Mouse (Mus musculus): ENCODE data around the gene Gli1.

Gli1 gene

DNA sequence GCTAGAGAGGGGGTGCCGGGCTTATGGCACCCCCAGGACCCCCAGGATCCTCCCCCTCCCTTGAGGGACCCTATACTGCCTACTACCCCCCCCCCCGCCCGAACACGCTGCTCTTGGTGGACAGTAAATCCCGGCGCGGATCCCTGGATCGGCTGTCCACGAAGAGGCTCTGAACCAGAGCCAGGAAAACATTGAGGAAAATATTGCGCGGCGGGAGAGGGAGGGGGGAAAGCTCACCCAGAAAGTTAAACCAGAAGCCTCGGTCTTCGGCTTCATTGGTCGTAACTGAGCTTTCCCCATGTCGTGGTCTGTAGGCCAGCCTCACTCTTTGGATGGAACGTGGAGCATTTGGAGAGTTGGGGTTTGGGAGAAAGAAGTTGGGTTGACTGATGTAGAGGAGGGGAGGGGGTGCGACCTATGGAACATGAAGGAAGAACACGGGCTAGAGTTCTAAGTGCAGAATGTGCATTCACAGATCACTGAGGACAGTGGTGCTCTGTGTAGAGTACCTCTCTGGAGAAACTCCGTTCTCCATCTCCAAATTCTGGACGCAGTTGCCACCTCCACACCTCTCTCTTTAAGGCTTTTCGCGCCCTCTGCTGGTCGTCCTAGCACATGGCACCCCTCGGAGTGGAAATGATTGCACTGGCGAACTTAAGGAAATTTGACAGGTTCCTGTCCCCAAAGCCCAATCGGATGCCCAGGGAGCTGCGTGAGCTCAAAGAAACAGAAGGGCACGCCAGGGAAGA lies at the start of gene Gli1:
TSS of gene Gli1 (minus strand) at position 84 of the 749 bp plus-strand sequence.
- DNase-seq, result peak; percentile 76

DNA sequence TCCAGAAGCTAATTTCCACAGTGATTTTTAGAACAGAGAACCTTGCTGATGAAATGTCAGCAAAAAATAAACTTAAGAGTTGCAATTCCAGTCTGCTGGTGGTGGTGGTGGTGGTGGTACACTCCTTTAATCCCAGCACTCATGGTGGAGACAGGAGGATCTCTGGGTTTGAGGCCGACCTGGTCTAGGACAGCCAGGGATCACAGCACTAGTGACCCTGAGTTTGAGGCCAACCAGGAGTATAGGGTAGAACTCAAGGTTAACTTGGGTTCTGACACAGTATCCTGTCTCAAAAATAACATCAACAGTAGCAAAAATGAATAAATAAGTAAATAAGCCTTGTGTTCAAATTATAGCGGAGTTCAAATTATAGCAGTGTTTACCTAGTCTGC lies 40.0 kb upstream of the Gli1 start:
- DNase-seq, result no peak

DNA sequence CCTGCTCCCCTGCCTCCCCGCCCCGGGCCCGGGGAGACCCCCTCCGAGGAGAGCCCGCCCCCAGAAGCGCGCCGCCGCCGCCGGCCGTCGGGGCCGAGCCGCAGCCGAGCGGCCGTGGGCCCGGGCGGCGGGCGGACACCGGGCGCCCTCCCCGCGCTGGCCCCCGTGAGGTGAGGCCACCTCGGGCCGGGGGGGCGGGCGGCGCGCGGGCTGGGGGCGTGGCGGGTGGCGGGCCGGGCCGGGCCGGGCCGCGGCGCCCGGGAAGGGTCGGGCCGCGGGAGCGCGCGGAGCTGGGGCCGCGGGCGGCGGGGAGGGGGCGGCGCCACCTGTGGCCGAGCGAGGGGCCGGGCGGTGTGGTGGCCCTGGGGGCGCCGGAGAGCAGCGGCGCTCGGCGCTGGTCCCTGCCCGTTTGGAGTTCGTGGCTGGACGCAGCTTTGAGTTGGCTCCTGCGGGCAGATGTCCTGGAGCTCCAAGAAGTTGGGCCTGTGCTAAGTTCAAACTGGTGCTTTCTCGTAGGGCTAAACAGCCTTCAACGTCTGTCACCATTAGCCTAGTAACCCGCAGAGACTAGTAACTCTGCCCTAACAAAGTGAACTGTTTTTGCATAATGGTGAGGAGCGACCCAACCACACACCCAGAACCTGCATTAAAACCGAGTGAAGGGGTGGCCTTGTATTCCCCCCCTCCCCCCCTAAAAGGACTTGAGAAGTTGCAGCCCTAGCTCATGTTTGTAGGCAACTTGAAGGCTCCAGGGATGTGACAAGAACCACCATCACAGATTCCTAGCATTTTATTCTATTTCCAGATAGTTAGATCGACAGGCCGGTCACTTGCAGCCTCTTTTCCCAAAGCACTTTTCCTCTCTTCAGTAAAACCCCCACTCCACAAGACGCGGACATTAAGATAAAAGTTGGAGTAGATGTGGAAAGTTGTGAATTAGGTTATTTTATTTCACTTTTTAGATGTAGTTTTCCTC lies 39.3 kb upstream of the Gli1 start:
- peak; percentile 49 for DNase-seq

DNA sequence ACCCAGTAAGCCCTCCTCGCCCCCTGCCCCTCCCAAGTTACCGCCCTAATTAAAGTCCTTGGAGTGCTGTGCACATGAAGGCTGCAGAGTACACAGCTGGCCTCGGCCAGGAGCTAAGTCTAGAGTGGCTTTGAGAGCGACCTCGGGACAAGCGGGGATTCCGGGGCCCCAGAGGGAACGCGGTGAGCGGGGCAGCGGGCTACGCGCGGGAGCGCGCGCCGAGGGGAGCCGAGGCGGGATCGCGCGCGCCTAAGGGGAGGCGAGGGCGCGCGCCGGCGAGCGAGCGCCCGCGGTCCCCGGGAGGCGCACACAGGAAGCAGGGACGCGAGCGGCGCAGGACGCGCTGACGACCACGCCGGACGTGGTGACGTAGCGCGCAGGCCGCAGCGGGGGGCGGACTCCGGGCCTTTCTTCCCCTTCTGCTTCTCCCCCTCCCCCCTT lies 38.5 kb upstream of the Gli1 start, which contains the start of gene R3hdm2:
TSS of gene R3hdm2 (plus strand) at position 77 of the 441 bp plus-strand sequence.
- DNase-seq, result peak; percentile 92

DNA sequence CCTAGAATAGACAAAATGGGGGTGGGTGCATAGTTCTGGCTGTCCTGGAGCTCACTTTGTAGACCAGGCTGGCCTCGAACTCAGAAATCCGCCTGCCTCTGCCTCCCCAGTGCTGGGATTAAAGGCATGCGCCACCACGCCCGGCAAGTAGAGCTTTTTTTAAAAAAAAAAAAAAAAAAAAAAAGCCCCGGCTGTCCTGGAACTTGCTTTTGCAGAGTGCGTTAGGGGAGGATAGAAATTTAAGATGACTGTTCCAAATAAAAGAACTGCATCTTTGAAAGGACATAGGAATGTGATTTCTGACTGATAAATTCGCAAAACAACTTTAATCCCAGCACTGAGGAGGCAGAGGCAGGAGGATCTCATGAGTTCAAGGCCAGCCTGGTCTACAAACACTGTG lies 37.9 kb upstream of the Gli1 start:
- DNase-seq, result no peak

DNA sequence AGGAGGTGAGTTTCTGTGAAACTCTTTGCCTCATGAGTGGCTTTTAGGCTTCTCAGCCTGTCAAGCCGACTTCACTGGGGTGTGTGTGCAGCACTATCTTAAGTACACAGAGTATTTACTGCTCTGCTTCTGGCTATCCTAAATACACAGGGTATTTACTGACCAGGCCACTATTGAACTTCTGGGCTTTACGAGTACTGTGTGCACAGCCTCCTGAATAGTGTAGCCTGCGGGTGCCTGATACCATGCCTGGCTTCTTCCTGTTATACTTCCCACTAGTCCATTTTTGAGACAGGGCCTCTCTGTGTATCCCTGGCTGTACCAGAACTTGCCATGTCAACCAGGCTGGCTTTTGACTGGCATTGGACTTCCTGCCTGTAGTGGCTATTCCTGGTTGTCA lies 35.9 kb upstream of the Gli1 start:
- DNase-seq, result no peak

DNA sequence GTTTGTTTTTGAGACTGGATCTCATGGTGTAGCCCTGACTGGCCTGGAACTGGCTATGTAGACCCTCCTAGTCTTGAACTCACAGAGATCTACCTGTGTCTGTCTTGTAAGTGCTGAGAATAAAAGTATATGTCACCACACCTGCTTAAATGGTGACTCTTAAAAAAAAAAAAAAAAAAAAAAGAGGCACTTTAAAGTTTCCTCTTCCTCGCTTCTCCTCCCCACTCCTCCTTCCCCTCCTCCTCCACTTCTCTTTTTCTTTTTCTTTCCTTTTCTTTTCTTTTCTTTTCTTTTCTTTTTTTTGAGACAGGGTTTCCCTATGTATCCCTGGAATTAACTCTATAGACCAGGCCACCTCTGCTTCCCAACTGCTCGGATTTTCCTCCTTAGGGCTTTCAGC lies 29.2 kb upstream of the Gli1 start:
- no peak for DNase-seq

DNA sequence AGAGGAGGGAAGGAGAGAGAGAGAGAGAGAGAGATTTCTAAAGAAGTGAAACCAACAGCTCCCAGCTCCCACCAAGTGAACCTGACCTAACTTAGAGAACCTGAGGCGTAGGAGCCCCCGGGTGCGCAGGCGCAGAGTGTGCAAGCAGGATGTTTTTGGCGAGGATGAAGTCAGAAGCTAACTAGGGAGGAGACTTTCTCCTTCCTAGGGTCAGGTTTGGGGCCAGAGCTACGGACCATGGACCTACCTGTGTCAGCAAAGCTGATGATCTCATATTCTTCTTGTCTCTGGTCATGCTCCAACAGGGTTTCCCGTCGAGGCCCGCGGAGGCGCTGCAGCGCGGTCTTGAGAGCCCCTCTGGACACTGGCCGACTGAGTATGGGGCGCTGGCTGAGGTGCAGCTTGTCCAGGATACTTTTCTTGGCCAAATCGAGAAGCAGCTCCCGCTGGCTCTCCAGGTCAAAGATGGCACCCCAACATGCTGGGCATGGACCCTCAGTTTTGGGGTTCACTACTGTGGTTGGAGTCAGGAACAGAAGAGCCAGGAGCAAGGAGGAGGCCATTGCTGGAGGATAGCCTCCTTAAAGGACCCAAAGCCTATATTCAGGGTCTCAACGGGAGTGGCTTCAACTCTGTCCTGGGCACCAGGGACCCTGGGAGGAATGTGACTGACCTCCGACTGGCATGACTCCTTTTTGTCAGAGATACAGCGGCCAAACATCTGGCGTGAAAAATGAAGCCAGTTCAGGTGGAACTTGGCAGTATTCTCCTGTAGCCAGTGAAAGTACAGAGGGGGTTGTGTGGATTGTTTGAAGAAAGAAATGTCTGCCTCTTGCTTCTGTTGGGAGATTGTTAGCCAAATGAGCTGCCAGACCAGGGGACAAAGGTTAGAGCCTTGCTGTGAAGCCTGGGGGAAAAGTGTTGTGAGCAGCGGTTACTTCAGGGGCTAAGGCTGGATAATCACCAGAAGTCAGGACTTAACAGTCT lies 28.4 kb upstream of the Gli1 start, which contains the start of gene Inhbc:
TSS of gene Inhbc (minus strand) at position 598 of the 987 bp plus-strand sequence.
- DNase-seq, result no peak

DNA sequence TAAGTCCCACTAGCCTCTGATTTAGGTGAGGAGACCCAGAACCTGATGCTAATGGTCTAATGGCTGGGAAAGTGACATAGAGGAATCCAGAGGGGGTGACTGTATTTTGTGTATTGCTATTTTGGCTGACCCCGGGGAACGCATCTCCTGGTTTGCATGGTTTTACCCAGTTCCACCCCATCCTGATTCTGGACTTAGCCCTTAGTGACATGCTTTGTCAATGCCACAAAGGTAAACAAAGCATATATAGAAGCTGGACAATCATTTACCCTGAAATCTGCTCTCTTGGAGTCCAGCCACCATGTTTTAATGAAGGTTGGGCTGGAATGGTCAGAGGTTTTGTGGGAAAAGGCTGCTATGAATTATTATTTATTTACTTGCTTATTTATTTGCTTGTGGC lies 26.5 kb upstream of the Gli1 start:
- DNase-seq, result no peak

DNA sequence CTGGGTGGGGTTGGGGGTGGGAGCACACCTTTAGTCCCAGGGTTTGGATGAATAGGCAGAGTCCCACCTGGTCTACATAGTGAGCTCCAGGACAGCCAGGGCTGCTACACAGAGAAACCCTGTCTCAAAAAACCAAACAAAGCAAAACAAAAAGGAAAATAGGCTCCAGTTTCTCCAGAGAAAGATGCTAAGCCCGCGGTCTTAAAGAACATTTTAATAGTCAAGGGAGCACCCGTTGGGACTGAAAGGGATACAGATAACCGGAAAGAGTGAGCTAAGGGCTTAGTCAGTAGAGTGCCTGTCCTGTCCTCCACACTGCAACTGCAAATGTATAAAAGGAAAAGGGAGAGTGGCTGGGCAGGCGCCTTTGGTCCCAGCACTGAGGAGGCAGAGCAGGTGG lies 25.3 kb upstream of the Gli1 start:
- no peak for DNase-seq

DNA sequence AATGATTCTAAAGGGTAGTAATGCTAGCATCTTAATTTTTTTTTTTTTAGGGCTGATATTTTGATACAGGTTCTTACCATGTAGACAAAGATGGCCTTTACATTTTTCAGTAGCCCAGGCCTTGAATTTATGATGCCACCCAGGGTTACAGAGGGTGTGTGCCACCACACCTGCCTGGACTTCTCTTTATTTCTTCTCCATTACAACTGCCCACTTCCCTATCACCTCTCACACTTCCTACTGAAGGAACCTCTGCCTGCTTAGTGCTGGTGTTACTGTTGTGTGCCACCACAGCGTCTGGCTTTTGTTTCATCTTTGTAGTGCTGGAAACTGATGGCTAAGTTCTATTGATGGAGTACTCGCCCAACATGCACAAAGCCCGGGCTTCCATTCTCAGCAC lies 18.9 kb upstream of the Gli1 start:
- no peak for DNase-seq

DNA sequence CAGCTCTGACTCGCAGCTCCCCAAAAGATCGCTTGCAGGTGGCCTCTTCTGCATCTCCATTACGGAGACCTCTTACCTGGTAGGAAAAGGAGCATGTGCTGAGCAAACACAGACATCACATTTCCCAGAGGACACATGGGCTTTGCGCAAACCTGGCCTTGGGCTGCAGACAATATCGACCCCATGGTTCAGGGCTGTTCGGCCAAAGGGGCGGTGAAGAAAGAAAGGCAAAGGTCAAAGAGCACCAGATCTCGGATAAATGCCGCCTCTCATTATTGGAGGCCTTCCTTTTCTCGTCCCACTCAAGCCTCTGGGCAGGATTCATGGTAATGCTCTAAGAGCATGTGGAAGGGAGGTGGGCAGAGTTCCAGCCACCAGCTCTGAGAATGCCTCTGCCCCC lies 13.6 kb upstream of the Gli1 start:
- DNase-seq, result no peak

DNA sequence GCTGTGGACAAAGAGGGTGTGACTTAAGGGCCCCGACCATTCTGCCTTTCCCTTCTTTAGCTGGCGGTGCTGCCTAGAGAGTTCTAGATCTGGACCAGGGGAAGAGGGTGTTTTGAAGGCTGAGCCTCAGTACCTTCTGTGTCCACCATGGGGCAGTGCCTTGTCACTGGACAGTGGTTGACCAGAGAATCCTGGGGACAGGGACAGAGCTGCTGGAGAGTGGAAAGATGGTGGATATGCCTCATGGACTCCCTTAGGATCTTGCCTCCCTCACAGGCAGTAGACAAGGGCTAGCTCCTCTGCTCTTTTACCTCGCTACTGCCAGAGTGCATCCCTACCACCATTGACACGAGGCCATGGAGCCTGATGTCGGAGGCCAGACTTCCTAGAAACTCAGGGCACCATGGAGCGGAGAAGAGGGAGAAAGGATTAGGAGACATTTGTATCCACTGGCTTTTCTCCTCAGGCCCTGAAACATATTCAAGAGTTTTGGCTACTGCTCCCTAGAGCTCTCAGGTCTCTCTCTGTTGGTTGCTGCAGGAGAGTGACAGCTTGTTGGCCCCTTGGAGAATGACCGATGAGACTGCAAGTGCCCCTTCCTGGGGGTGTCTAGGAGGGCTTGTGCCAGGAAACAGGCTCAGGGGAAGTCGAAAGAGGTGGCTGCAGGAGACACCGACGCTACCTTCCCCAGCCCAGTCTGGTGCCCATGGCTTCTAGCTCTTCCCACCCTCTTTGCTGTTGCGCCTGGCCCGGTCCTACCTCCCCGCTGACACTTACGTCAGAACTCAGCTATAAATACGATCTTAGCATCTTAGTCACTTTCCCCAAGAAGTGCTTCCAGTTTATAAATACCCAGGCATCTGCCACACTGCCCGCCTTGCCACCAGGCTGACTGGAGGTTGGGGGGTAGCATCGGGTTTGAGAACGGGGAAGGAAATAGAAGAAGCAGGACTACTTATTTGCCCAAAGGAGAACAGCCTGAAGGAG lies 12.4 kb upstream of the Gli1 start, which contains the start of gene Inhbe:
TSS of gene Inhbe (minus strand) at position 503 of the 987 bp plus-strand sequence.
- DNase-seq, result peak; percentile 55

DNA sequence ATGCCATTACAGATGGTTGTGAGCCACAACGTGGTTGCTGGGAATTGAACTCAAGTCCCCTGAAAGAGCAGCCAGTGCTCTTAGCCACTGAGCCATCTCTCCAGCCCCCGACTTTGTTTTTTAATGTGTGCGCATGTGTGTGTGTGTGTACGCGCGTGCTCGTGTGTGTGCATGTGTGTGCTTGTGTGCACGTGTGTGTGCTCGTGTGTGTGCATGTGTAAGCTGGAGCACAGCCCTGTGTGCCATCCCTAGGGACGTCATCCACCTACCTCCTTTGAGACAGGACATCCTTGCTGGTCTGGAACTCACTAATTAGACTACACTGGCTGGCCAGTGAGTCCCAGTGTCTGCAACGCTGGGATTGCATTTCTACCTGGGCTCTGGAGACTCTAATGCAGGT lies 11.0 kb upstream of the Gli1 start:
- DNase-seq, result no peak

DNA sequence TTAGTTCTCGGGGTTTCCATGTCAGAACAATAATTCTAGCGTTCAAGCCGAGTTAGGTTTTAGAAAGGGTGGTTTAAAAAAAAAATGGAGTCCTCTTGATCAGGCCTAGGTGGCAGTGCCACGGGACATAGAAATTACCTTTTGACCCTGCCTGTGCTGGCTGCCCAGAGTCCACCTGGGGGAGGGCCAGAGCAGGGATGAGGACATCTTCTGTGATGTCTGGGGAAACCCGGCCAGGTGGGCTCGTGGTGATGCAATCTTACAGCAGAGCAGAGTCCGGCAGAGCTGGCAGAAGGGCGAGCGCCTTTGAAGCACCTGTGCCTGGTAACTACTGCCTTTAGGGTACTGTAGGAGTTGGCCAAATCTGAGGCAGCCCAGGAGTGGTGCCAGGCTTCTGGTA lies 10.4 kb upstream of the Gli1 start:
- DNase-seq, result no peak

DNA sequence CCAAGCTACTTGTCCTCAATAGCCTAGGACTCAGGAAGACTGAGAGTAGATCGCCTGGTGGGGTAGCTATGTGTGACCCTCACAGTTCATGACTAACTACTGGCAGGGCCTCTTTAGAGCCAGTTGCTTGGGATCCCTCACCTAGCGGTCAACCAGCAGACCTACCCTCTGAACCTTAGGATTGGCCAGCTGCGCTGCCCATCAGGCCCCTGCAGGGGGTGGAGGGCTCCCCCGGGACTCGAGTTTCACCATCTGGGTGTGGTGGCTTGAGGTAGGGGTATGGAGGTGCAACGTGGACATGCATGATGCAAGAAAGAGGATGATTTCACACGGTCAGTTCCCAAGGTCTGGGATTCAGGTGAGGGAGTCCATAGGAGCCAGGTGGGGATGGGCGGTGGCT lies 9.9 kb upstream of the Gli1 start:
- DNase-seq, result no peak

DNA sequence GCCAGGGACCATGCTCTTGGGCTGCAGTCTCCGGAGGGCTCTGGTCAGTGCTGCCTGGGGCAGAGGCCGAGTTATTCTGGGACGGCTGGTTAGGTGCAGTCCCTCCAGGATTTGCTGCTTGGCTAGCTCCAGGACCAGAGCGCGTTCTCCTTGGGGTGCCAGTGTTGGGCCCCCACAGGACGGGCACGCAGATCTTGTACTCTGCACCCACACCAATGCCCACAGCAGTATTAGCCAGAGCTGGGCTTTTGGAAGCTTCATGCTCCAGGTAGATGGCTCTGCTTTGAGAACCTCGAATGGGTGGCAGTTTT lies 9.5 kb upstream of the Gli1 start:
- DNase-seq, result no peak

DNA sequence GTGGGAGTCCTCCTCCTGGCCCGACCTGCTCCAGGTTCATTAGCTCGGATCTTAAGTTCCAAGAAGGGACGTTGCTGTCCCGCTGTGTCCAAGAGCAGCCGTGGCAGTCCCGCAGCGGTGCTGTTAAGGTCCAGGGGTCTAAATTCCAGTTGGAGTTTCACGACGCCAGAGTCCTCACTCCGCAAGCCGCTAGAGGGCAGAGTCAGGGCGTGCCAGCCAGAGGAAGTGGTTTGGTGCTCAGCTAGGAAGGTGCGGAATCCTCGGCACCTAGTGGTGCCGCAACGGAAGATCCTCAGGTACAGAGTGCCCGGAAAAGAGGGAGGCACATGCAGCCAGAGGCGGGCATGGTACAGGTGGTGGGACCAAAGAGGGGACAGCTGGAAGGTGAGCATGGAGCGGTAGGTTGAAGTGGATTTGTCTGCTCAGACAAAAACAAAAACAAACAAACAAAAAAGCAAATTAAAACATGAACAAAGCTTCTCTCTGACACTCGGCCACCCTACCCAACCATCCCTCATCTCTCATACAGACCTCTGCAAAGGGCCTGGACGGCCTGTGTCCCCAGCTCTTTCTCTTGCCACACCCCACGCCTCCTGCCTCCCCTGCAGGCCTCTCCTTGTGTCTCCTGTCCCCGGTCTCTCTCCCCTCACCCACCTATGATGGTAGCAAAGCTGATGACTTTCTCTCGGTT lies 9.0 kb upstream of the Gli1 start:
- peak; percentile 71 for DNase-seq

DNA sequence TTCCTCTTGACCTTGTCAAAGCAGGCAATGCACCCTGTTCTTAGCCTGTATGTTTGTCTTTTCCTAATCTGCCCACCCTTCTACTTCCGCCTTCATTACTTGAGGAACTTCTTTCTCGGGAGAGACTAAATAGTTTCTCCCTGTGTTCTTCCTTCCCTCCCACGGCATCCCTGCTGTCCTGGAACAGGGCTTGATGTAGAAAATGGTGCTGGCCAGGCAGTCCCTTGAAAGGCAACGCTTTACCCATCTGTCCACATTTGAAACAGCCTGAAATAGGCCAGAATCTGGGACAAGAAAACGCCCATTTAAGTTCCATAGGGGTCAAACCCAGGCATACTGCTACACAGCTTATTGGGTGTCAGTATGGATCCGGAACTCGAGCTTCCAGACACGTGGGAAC lies 8.0 kb upstream of the Gli1 start:
- DNase-seq, result no peak

DNA sequence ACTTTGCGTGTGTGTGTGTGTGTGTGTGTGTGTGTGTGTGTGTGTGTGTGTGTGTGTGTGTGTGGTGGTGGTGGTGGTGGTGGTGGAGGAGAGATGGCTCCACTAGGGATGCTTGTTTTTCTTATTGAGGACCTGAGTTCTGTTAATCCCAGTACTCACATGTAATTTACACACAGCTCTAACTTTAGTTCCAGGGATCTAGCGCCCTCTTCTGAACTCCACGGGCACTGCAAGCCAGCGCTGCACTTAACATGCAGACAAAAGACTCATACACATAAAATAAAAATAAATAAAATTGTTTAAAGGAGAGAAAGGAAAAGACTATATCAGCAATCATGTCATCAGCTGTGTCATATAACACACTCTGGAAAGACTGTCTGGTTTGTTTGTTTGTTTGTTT lies 7.2 kb upstream of the Gli1 start:
- DNase-seq, result no peak

DNA sequence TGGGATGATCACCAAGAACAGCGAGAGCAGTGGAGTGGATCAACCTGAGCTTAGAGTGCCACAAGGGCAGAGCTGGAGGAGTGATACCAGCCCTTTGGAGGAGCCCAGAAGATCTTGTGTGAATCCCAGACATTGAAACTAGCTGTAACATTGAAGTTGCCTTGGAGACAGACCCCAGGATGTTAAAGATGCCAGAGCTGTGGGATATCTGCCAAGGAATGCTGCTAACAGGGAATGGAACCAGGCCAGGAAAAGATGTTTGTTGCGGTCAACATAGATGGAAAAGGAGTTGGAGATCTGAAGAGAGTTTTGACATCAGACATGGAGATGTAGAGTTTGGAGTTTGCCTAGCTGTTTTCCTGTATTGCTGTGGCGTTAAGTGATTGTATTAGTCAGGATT lies 4.4 kb upstream of the Gli1 start:
- no peak for DNase-seq

Measured in cerebellum, adult 11-12 months (tissue).